ENCODE assay signal across 8 mouse cellular contexts in the genomic region with DNA sequence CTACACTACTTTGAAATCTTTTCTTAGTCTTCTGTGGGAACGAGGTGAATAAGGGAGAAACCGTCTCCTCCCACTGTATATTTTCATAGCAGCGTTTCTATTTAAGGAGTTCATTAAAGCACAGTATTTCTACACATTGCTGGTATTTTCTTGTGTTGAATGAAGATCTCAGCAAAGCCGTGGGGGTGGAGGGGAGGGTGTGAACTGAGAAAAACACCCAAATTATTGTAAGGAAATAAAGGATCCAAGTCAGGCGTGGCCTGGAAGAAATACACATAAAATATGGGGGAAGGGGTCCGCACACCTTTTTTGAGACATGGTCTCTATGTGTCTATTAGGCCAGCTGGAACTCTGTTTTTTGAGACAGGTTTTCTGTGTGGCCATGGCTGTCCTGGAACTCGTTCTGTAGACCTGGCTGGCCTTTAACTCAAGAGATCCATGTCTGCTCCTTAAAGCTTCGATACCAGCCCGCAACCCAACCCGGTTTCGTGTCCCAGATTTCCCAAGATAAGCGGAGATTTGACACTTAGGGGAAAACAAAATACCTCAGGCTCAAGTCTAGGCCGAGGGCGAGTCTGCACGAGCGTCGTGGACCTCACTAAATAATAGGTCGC. TPM values are rescaled to one million over a fixed set of nuclear protein-coding genes. Genes with fewer than 3 reads are reported as not detected.
DNase-seq lines count a peak whose midpoint lies in the region; ATAC-seq and TF ChIP-seq lines count a peak whose summit lies in the region.

No protein-coding gene starts in this region.

- TF ChIP-seq CTCF in CH12.LX (conservative IDR thresholded peaks at IDR 0.05 in 1 of 2, IDR thresholded peaks at IDR 0.05 in 1 of 2; ENCODE audit: low read depth in 2 of 2, low read length in 2 of 2) = no peak

- dilution Hi-C loops in CH12.LX (cut with MboI; ENCODE audit: extremely low pct_ligation_motif_present, extremely low pct_unique_long_range_greater_than_20kb, low sequenced_read_pairs) = no loop called here

- H3K4me2 ChIP-seq in CH12.LX (ENCODE audit: insufficient read depth, low read depth, poor library complexity, severe bottlenecking) = peak overlapping the region; percentile 96
- H3K4me2 ChIP-seq in forebrain, embryonic 12.5 days = peak overlapping the region; percentile 64
- peak overlapping the region; percentile 86 for H3K4me2 ChIP-seq in liver, embryonic 16.5 days (ENCODE audit: low read depth, low read length)

- TF ChIP-seq POLR2A in CH12.LX (IDR thresholded peaks at IDR 0.05; ENCODE audit: low read depth, low read length) = no peak

- peak overlapping the region; percentile 88 for H3K4me3 ChIP-seq in heart, embryonic 10.5 days
- H3K4me3 ChIP-seq in CH12.LX (replicated peaks in 1 of 3; ENCODE audit: low read depth in 2 of 3, low read length in 2 of 3, poor library complexity in 1 of 3) = peak overlapping the region; percentile 65 to 99 (median 96)
- peak overlapping the region; percentile 62 for H3K4me3 ChIP-seq in forebrain, embryonic 12.5 days (replicated peaks)
- H3K4me3 ChIP-seq in liver, embryonic 16.5 days (ENCODE audit: low read depth, low read length) = peak overlapping the region; percentile 93

- DNase-seq in heart, embryonic 10.5 days (ENCODE audit: low spot score) = no peak
- no peak for DNase-seq in heart, adult 9 months (ENCODE audit: low spot score in 2 of 2)
- no peak for DNase-seq in CH12.LX (ENCODE audit: extremely low read depth)
- no peak for DNase-seq in urinary bladder, adult 18-20 months (ENCODE audit: low spot score in 2 of 2)
- no peak for DNase-seq in thymus, postnatal 4 days
- DNase-seq in spleen, adult 18-20 months = no peak

- in situ Hi-C loops in CH12.LX (cut with MboI; ENCODE audit: low pct_ligation_motif_present, low pct_unique_long_range_greater_than_20kb, low sequenced_read_pairs) = no loop called here

- WGBS in heart, embryonic 10.5 days = 22% methylated on average over 18 of the region's 18 CpGs
- 22% methylated on average over 18 of the region's 18 CpGs for WGBS in forebrain, embryonic 12.5 days
- WGBS in liver, embryonic 16.5 days (ENCODE audit: insufficient replicate concordance) = 15% methylated on average over 18 of the region's 18 CpGs

- H3K27ac ChIP-seq in heart, embryonic 10.5 days = peak overlapping the region; percentile 96
- H3K27ac ChIP-seq in CH12.LX (ENCODE audit: insufficient read depth, low read depth) = peak overlapping the region; percentile 94
- H3K27ac ChIP-seq in forebrain, embryonic 12.5 days = peak overlapping the region; percentile 98
- peak overlapping the region; percentile 97 for H3K27ac ChIP-seq in liver, embryonic 16.5 days (ENCODE audit: low read length)

- H3K4me1 ChIP-seq in heart, embryonic 10.5 days = peaks cover 35% of the 10 kb centered on the region
- peaks cover 8 to 47% of the 10 kb centered on the region in 2 experiments for H3K4me1 ChIP-seq in CH12.LX (ENCODE audit: control insufficient read depth in 1 of 2, insufficient read depth in 2 of 2)
- H3K4me1 ChIP-seq in forebrain, embryonic 12.5 days = peaks cover 37% of the 10 kb centered on the region
- peaks cover 15% of the 10 kb centered on the region for H3K4me1 ChIP-seq in liver, embryonic 16.5 days (ENCODE audit: control insufficient read depth, low read depth, low read length)

- TF ChIP-seq EP300 in CH12.LX (IDR thresholded peaks at IDR 0.05; ENCODE audit: low read length) = no peak

- no peak for TF ChIP-seq RAD21 in CH12.LX (IDR thresholded peaks at IDR 0.05; ENCODE audit: low read depth, low read length)

- peak; percentile 30 for ATAC-seq in forebrain, embryonic 12.5 days (ENCODE audit: low FRiP score)
- ATAC-seq in liver, embryonic 16.5 days (ENCODE audit: low read depth) = peak; percentile 7; the same call in 1 of the 2 replicates

- no peaks in the 10 kb centered on the region for H3K9me3 ChIP-seq in heart, embryonic 10.5 days
- no peaks in the 10 kb centered on the region for H3K9me3 ChIP-seq in CH12.LX (replicated peaks; ENCODE audit: low read length)
- H3K9me3 ChIP-seq in forebrain, embryonic 12.5 days = no peaks in the 10 kb centered on the region
- H3K9me3 ChIP-seq in liver, embryonic 16.5 days (replicated peaks; ENCODE audit: control insufficient read depth, low read length) = no peaks in the 10 kb centered on the region

- no peaks in the 10 kb centered on the region for H3K27me3 ChIP-seq in heart, embryonic 10.5 days (ENCODE audit: insufficient read depth, poor library complexity, severe bottlenecking)
- no peaks in the 10 kb centered on the region for H3K27me3 ChIP-seq in CH12.LX (replicated peaks)
- no peaks in the 10 kb centered on the region for H3K27me3 ChIP-seq in forebrain, embryonic 12.5 days
- no peaks in the 10 kb centered on the region for H3K27me3 ChIP-seq in liver, embryonic 16.5 days (ENCODE audit: control insufficient read depth, insufficient read depth, low read depth, low read length)

- H3K9ac ChIP-seq in CH12.LX (ENCODE audit: insufficient read depth, low read depth) = peak overlapping the region; percentile 98
- peak overlapping the region; percentile 82 for H3K9ac ChIP-seq in forebrain, embryonic 12.5 days
- peak overlapping the region; percentile 89 for H3K9ac ChIP-seq in liver, embryonic 16.5 days (ENCODE audit: low read depth, low read length)

- H3K36me3 ChIP-seq in heart, embryonic 10.5 days = peaks cover 33% of the 10 kb centered on the region
- H3K36me3 ChIP-seq in CH12.LX (replicated peaks in 1 of 2; ENCODE audit: control insufficient read depth in 1 of 2, insufficient read depth in 1 of 2, low read length in 1 of 2) = peaks cover 33 to 57% of the 10 kb centered on the region in 2 experiments
- H3K36me3 ChIP-seq in forebrain, embryonic 12.5 days (replicated peaks) = peaks cover 41% of the 10 kb centered on the region
- peaks cover 24% of the 10 kb centered on the region for H3K36me3 ChIP-seq in liver, embryonic 16.5 days (ENCODE audit: control insufficient read depth, insufficient read depth)

- peaks cover 37% of the 10 kb centered on the region for H3K79me2 ChIP-seq in CH12.LX (replicated peaks; ENCODE audit: control insufficient read depth, extremely low read depth, insufficient read depth, poor library complexity, severe bottlenecking)

TF ChIP-seq in CH12.LX, 34 proteins besides CTCF, POLR2A, EP300 and RAD21:
- TF ChIP-seq ZC3H11A (IDR thresholded peaks at IDR 0.05; ENCODE audit: low read depth, low read length) (no peak), POLR2AphosphoS2 (IDR thresholded peaks at IDR 0.05; ENCODE audit: low read depth, low read length) (no peak), MAX (IDR thresholded peaks at IDR 0.05; ENCODE audit: low read length) (no peak)

RNA-seq across cellular contexts. Expression of a gene that starts 0.4 kb away (rescaled TPM):
- 143 and 190 TPM in 2 replicates for polyA plus RNA-seq in heart, embryonic 10.5 days (2016; fragmentation: Nextera tagmentation; extraction: Ambion mirVana)
- 47.9 and 60.6 TPM in 2 replicates for total RNA-seq in CH12.LX (2012; rRNA removed)
- 33.7 and 38.1 TPM in 2 replicates for total RNA-seq in CH12.LX (2014; rRNA removed)
- 114 and 147 TPM in 2 replicates for polyA plus RNA-seq in CH12.LX (2012; ENCODE audit: insufficient read length, low read depth)
- polyA plus RNA-seq in forebrain, embryonic 12.5 days (2016; fragmentation: Nextera tagmentation; extraction: Ambion mirVana) = 185 and 201 TPM in 2 replicates
- polyA plus RNA-seq in liver, embryonic 16.5 days (2015; fragmentation: Nextera tagmentation; extraction: Ambion mirVana) = 59.4 and 59.6 TPM in 2 replicates

RNA-seq across cellular contexts. Expression of a gene that starts 9.3 kb away (rescaled TPM):
- polyA plus RNA-seq in heart, embryonic 10.5 days (2016; fragmentation: Nextera tagmentation; extraction: Ambion mirVana) = 17.8 and 22.6 TPM in 2 replicates
- total RNA-seq in CH12.LX (2012; rRNA removed) = 2.6 and 4.0 TPM in 2 replicates
- total RNA-seq in CH12.LX (2014; rRNA removed) = 0.97 and 1.1 TPM in 2 replicates
- polyA plus RNA-seq in CH12.LX (2012; ENCODE audit: insufficient read length, low read depth) = 6.5 and 6.7 TPM in 2 replicates
- 22.9 and 24.3 TPM in 2 replicates for polyA plus RNA-seq in forebrain, embryonic 12.5 days (2016; fragmentation: Nextera tagmentation; extraction: Ambion mirVana)
- 0.12 and 0.13 TPM in 2 replicates for polyA plus RNA-seq in liver, embryonic 16.5 days (2015; fragmentation: Nextera tagmentation; extraction: Ambion mirVana)

RNA-seq across cellular contexts. Expression of a gene that starts 9.9 kb away (rescaled TPM):
- 6.0 and 10.5 TPM in 2 replicates for polyA plus RNA-seq in heart, embryonic 10.5 days (2016; fragmentation: Nextera tagmentation; extraction: Ambion mirVana)
- total RNA-seq in CH12.LX (2012; rRNA removed) = 0.81 and 1.0 TPM in 2 replicates
- total RNA-seq in CH12.LX (2014; rRNA removed) = 0.45 and 0.83 TPM in 2 replicates
- 0.82 and 2.5 TPM in 2 replicates for polyA plus RNA-seq in CH12.LX (2012; ENCODE audit: insufficient read length, low read depth)
- 13.4 and 17.8 TPM in 2 replicates for polyA plus RNA-seq in forebrain, embryonic 12.5 days (2016; fragmentation: Nextera tagmentation; extraction: Ambion mirVana)
- 2.6 and 4.2 TPM in 2 replicates for polyA plus RNA-seq in liver, embryonic 16.5 days (2015; fragmentation: Nextera tagmentation; extraction: Ambion mirVana)

RNA-seq across cellular contexts. Expression of a gene that starts 47.8 kb away (rescaled TPM):
- 58.9 and 62.8 TPM in 2 replicates for polyA plus RNA-seq in heart, embryonic 10.5 days (2016; fragmentation: Nextera tagmentation; extraction: Ambion mirVana)
- 48.2 and 57.0 TPM in 2 replicates for total RNA-seq in CH12.LX (2012; rRNA removed)
- total RNA-seq in CH12.LX (2014; rRNA removed) = 54.0 and 56.5 TPM in 2 replicates
- polyA plus RNA-seq in CH12.LX (2012; ENCODE audit: insufficient read length, low read depth) = 47.6 and 56.2 TPM in 2 replicates
- polyA plus RNA-seq in forebrain, embryonic 12.5 days (2016; fragmentation: Nextera tagmentation; extraction: Ambion mirVana) = 72.2 and 77.9 TPM in 2 replicates
- polyA plus RNA-seq in liver, embryonic 16.5 days (2015; fragmentation: Nextera tagmentation; extraction: Ambion mirVana) = 29.4 and 32.1 TPM in 2 replicates

RNA-seq across cellular contexts. Expression of a gene that starts 48.0 kb away (rescaled TPM):
- 0.73 TPM in 1 of 2 replicates, not detected in the other for polyA plus RNA-seq in heart, embryonic 10.5 days (2016; fragmentation: Nextera tagmentation; extraction: Ambion mirVana)
- total RNA-seq in CH12.LX (2012; rRNA removed) (27.8 and 31.4 TPM in 2 replicates), CH12.LX (2014; rRNA removed) (1.1 and 2.1 TPM in 2 replicates)
- not detected in 2 replicates for polyA plus RNA-seq in CH12.LX (2012; ENCODE audit: insufficient read length, low read depth)
- 1.1 and 1.7 TPM in 2 replicates for polyA plus RNA-seq in forebrain, embryonic 12.5 days (2016; fragmentation: Nextera tagmentation; extraction: Ambion mirVana)
- polyA plus RNA-seq in liver, embryonic 16.5 days (2015; fragmentation: Nextera tagmentation; extraction: Ambion mirVana) = 0.73 and 0.95 TPM in 2 replicates
